Mouse (Mus musculus): ENCODE data around the gene Klhl6. TPM values are rescaled to one million over a fixed set of nuclear protein-coding genes. Genes with fewer than 3 reads are reported as not detected.

The Klhl6 gene
- 7.3 TPM for polyA plus RNA-seq (2014; fragmentation: Illumina TruSeq; extraction: RNeasy Lipid Tissue Mini Kit (QIAGEN cat#74804); ENCODE audit: low read depth, low replicate concordance)

DNA sequence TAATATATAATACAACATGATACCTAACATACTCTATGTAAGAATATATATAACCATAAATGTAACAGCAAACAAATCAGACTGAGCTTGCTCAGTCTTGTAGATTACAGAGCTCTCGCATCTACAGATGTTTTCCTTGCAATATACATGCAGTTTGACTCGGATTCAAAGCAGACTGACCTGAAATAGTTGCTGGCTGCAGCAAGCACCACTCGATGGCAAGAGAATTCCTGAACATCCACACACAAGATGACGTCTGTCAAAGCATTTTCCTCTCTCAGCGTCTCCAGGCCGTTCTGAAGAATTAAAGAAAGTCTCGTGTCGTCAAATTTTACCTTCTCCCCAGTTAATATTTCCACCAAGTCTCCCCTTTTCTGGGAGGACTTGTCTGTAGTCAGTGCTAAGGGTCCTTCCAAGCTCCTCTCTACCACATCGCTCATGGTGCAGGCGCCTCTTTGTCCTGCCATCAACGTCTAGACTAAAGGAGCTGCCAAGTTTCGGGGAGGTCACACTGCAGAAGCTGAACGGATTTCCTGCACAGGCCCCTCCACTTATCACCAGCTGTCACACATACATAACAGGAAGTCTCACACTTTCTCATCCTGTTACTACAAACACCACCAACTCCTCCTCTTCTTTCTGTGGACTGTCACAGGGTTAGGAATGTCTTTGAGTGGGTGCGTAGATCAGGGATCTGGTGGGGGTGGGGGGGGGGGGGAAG, at the start of gene Klhl6:
Klhl6 (minus strand) TSS at position 501 of the 721 bp plus-strand sequence.

Other genes starting within 250 kb of the Klhl6 start
- gene B3gnt5, start 222.8 kb downstream of the Klhl6 start, polyA plus RNA-seq (2014; fragmentation: Illumina TruSeq; extraction: RNeasy Lipid Tissue Mini Kit (QIAGEN cat#74804); ENCODE audit: low read depth, low replicate concordance), result 0.64 TPM
- 66.4 TPM for gene Klhl24, start 114.5 kb upstream of the Klhl6 start, polyA plus RNA-seq (2014; fragmentation: Illumina TruSeq; extraction: RNeasy Lipid Tissue Mini Kit (QIAGEN cat#74804); ENCODE audit: low read depth, low replicate concordance)
- 21.9 TPM for gene Yeats2, start 158.0 kb upstream of the Klhl6 start, polyA plus RNA-seq (2014; fragmentation: Illumina TruSeq; extraction: RNeasy Lipid Tissue Mini Kit (QIAGEN cat#74804); ENCODE audit: low read depth, low replicate concordance)